Mouse (Mus musculus): ENCODE results near the gene Ets1. TPM values are rescaled to one million over a fixed set of nuclear protein-coding genes. Genes with fewer than 3 reads are reported as not detected.

Gene Ets1
- polyA plus RNA-seq, 1 experiment from 2014 or later, result 13.6 TPM

GRCm38 (mm10) chr9:32667518-32667908 lies 31.5 kb downstream of the Ets1 start:
- Histone ChIP-seq H3K4me3 (ENCODE audit: low read depth, low read length) (no peak overlapping the region), H3K36me3 (ENCODE audit: control insufficient read depth, insufficient read depth) (no peaks in the 10 kb centered on the region), H3K27me3 (replicated peaks; ENCODE audit: control insufficient read depth, insufficient read depth, low read length) (no peaks in the 10 kb centered on the region), H3K9ac (ENCODE audit: low read depth, low read length) (no peak overlapping the region), H3K4me2 (replicated peaks; ENCODE audit: low read depth) (no peak overlapping the region), H3K4me1 (replicated peaks; ENCODE audit: control insufficient read depth, insufficient read depth, low read length) (peaks cover under 1% of the 10 kb centered on the region; the same call in 1 of the 2 replicates), H3K27ac (ENCODE audit: low read depth, low read length) (no peak overlapping the region), H3K9me3 (ENCODE audit: control insufficient read depth) (no peaks in the 10 kb centered on the region)
- 53% methylated on average over 7 of the region's 7 CpGs for WGBS
- ATAC-seq, result no peak
- no peak for TF ChIP-seq CTCF (IDR thresholded peaks at IDR 0.05; ENCODE audit: low read depth)

- peaks cover 4% of the 10 kb centered on the region; the same call in 1 of the 2 replicates for H3K4me1 ChIP-seq (replicated peaks; ENCODE audit: control insufficient read depth, insufficient read depth, low read length)
- no peak overlapping the region for H3K9ac ChIP-seq (ENCODE audit: low read depth, low read length)
- H3K27me3 ChIP-seq (replicated peaks; ENCODE audit: control insufficient read depth, insufficient read depth, low read length), result no peaks in the 10 kb centered on the region
- 66% methylated on average over 9 of the region's 9 CpGs for WGBS
- TF ChIP-seq CTCF (IDR thresholded peaks at IDR 0.05; ENCODE audit: low read depth), result no peak
- H3K4me3 ChIP-seq (ENCODE audit: low read depth, low read length), result no peak overlapping the region
- no peaks in the 10 kb centered on the region for H3K9me3 ChIP-seq (ENCODE audit: control insufficient read depth)
- no peak overlapping the region for H3K4me2 ChIP-seq (replicated peaks; ENCODE audit: low read depth)
- ATAC-seq, result no peak
- no peaks in the 10 kb centered on the region for H3K36me3 ChIP-seq (ENCODE audit: control insufficient read depth, insufficient read depth)
- no peak overlapping the region for H3K27ac ChIP-seq (ENCODE audit: low read depth, low read length)
Observed at GRCm38 (mm10) chr9:32668075-32668673, 32.2 kb downstream of the Ets1 start.

GRCm38 (mm10) chr9:32669397-32669796 lies 33.4 kb downstream of the Ets1 start:
- no peak for ATAC-seq
- H3K4me1 ChIP-seq (replicated peaks; ENCODE audit: control insufficient read depth, insufficient read depth, low read length), result peaks cover 4% of the 10 kb centered on the region; the same call in 1 of the 2 replicates
- WGBS, result 52% methylated on average over 2 of the region's 2 CpGs

GRCm38 (mm10) chr9:32671970-32672859 lies 36.2 kb downstream of the Ets1 start:
- H3K27ac ChIP-seq (ENCODE audit: low read depth, low read length), result peak overlapping the region; percentile 50; the same call in 1 of the 2 replicates
- peak overlapping the region; percentile 46 for H3K4me2 ChIP-seq (replicated peaks; ENCODE audit: low read depth)
- H3K4me3 ChIP-seq (ENCODE audit: low read depth, low read length), result peak overlapping the region; percentile 20; the same call in 1 of the 2 replicates
- H3K27me3 ChIP-seq (replicated peaks; ENCODE audit: control insufficient read depth, insufficient read depth, low read length), result no peaks in the 10 kb centered on the region; the same call in 1 of the 2 replicates
- H3K36me3 ChIP-seq (ENCODE audit: control insufficient read depth, insufficient read depth), result no peaks in the 10 kb centered on the region
- H3K9me3 ChIP-seq (ENCODE audit: control insufficient read depth), result no peaks in the 10 kb centered on the region
- WGBS, result 1% methylated on average over 35 of the region's 35 CpGs
- ATAC-seq, result peak; percentile 62
- H3K4me1 ChIP-seq (replicated peaks; ENCODE audit: control insufficient read depth, insufficient read depth, low read length), result peaks cover 4% of the 10 kb centered on the region; the same call in 1 of the 2 replicates
- no peak overlapping the region for H3K9ac ChIP-seq (ENCODE audit: low read depth, low read length)
- TF ChIP-seq CTCF (IDR thresholded peaks at IDR 0.05; ENCODE audit: low read depth), result no peak

More at GRCm38 (mm10) chr9:32669397-32669796, 33.4 kb downstream of the Ets1 start:
- Histone ChIP-seq H3K4me3 (ENCODE audit: low read depth, low read length) (no peak overlapping the region), H3K9me3 (ENCODE audit: control insufficient read depth) (no peaks in the 10 kb centered on the region), H3K27ac (ENCODE audit: low read depth, low read length) (no peak overlapping the region), H3K9ac (ENCODE audit: low read depth, low read length) (no peak overlapping the region), H3K4me2 (replicated peaks; ENCODE audit: low read depth) (no peak overlapping the region), H3K36me3 (ENCODE audit: control insufficient read depth, insufficient read depth) (no peaks in the 10 kb centered on the region), H3K27me3 (replicated peaks; ENCODE audit: control insufficient read depth, insufficient read depth, low read length) (no peaks in the 10 kb centered on the region)
- no peak for TF ChIP-seq CTCF (IDR thresholded peaks at IDR 0.05; ENCODE audit: low read depth)

GRCm38 (mm10) chr9:32673923-32674322 lies 37.9 kb downstream of the Ets1 start:
- 77% methylated on average over 3 of the region's 3 CpGs for WGBS
- H3K4me3 ChIP-seq (ENCODE audit: low read depth, low read length), result no peak overlapping the region
- H3K9ac ChIP-seq (ENCODE audit: low read depth, low read length), result no peak overlapping the region
- TF ChIP-seq CTCF (IDR thresholded peaks at IDR 0.05; ENCODE audit: low read depth), result no peak
- peaks cover 4% of the 10 kb centered on the region; the same call in 1 of the 2 replicates for H3K4me1 ChIP-seq (replicated peaks; ENCODE audit: control insufficient read depth, insufficient read depth, low read length)
- H3K4me2 ChIP-seq (replicated peaks; ENCODE audit: low read depth), result no peak overlapping the region
- no peak for ATAC-seq
- H3K27me3 ChIP-seq (replicated peaks; ENCODE audit: control insufficient read depth, insufficient read depth, low read length), result no peaks in the 10 kb centered on the region; the same call in 1 of the 2 replicates
- no peak overlapping the region for H3K27ac ChIP-seq (ENCODE audit: low read depth, low read length)
- no peaks in the 10 kb centered on the region for H3K36me3 ChIP-seq (ENCODE audit: control insufficient read depth, insufficient read depth)
- H3K9me3 ChIP-seq (ENCODE audit: control insufficient read depth), result no peaks in the 10 kb centered on the region
